Mouse (Mus musculus): ENCODE data around the gene Rnaseh1. TPM values are rescaled to one million over a fixed set of nuclear protein-coding genes. Genes with fewer than 3 reads are reported as not detected.

The Rnaseh1 gene
- 8.8 and 11.9 TPM in 2 replicates for total RNA-seq (2015; ENCODE audit: low replicate concordance)
- total RNA-seq (2017; ENCODE audit: low replicate concordance) = 3.6 and 10.4 TPM in 2 replicates

DNA sequence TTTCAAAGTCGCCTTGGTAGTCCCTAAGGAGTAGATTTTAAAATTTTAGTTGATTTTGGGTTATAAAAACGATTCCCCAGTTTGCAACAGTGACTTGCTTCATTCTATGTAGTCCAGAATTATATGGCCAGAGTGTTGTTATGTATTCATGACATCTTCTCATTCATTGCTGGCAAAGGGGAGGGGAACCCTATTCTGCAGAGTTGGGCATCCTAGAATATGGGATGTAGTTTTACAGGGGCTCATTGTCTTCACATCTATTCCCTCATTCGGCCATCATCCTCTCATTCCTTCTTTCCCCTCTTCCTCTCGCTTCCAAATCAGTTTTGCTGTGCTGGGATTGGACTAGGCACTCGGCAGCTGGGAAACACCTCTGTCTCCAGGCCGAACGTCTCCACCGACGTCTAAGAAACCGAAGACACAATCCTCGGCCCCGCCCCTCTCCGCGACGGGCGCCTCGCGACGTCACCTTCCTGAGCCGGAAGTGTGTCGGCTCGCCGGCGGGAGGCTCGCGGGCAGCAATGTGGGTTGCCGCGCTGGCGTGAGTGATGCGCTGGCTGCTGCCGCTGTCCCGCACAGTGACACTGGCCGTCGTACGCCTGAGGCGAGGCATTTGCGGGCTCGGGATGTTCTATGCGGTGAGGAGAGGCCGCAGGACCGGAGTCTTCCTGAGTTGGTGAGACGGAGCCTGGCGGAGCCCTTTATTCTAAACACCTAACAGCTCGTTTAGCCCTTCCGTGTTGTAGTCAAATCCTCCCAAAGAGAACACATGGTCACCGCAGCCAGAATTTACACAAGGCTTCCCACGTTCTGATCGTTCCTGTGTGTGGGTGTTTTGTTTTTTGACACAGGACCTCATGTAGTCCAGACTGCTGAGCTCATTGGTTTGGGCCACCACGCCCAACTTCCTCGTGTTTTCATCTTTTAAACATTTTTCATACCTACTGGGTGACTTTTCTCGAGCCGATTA, at the start of gene Rnaseh1:
Gene Rnaseh1, plus strand, starts transcription at position 462 of the 970 bp plus-strand sequence.
- ATAC-seq (replicated peaks; ENCODE audit: low FRiP score, poor library complexity, severe bottlenecking) = peak; percentile 100

DNA sequence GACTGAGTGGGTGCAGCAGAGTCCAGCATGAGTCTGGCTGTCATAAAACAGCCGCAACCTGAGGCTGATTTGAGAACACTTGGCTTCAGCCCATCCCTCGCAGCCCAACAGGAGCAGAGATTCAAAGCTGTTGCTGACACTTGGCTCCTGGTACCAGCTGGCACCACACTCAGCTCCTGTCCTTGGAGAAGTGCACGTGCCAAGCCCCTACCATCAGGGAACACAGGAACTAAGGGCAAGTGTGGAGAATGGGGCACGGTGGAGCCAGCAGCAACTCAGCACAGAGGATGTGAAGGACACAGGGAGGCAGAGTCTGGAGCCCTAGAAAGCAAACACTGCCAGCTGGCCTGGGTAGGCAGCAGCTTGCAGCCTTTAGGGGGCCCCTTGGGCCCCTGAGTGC, 47.1 kb upstream of the Rnaseh1 start:
- no peak for ATAC-seq (replicated peaks; ENCODE audit: low FRiP score, poor library complexity, severe bottlenecking)

DNA sequence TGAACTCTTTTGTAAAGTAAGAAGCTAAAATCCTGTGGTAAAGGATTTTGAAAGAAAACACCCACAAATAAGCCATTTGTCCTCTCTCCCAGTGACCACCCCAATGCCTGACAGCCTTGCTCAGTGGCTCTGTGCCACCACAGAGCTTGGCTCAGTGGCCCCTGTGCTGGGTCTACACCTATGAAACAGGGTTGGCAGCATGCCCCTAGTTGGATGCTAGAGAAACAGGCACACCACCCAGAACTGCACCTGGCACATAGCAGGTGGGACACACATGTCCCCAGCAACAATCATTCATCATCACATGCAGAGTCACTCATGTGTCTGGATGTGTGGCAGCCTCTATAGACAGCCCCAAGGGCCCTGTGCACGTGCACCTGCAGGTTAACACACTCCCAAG, 45.9 kb upstream of the Rnaseh1 start:
- no peak for ATAC-seq (replicated peaks; ENCODE audit: low FRiP score, poor library complexity, severe bottlenecking)

DNA sequence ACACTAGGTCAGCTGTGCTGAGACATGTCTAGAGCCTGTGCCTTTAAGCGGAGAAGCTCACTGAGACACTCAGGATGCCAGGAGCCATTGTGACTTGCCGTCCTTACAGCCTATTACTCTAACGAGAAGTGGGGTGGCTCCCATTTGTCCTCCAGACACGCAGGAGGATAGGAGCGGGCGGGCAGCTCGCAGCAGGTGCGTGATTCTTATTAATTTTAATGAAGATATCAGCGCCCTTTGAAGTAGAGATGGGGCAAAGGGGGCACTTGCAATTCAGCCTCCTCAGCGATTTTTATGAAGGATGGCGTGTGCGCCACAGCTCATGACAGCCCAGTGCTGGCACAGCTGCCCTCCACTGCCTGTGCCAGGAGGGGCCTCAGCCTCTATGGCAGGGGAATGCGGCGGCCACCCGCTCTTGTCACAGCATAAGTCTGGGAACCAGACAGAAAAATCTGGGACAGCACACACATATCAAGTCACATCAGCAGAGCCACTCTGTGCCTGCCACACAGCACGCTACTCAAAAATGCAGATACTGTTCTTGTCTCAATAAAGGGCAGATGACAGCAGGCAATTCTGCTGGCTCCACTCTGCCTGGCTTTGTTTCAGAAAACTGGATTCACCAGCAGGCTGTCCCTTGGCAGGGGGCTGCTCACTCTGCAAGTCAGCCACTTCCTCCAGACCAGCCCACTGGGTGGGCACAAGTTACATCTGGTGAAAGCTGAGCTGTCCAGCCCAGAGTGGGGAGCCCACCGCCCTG, 41.7 kb upstream of the Rnaseh1 start:
- no peak for ATAC-seq (replicated peaks; ENCODE audit: low FRiP score, poor library complexity, severe bottlenecking)

DNA sequence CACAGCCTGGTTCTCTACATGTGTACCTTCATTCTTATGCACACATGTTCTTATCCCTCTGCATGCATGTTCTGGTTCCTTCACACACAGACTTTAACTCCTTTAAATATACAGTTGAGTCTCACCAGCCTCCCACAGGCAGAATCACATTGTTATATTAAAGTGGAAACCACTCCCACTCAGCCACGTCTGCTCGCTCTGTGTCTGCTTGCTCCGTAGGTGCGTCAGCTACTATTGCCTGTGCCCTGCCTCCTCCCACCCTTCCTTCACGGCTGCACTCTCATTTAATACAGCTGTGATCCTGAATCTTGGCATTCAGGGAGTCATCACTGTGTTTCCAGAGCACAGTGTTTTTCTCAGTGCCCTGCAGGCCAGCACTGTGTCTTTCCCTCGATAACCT, 37.0 kb upstream of the Rnaseh1 start:
- ATAC-seq (replicated peaks; ENCODE audit: low FRiP score, poor library complexity, severe bottlenecking) = no peak

DNA sequence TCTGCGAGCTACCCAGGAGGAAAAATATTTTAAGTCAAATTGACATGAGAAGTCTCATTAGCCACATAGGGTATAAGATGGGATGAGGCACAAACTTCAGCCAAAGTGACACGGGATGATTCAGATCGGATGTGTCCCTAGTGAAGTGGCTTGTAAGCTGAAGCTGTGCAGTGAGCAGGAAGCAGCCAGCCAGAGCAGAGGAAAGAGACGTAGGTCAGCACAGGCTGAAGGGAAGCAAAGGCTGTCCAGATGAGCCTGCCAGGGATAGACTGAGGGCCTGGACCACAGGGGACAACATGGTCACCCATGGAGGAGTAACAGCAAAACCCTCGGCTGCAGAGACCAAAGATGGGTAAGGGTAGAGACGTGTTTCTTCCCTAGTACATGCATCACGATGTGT, 35.0 kb upstream of the Rnaseh1 start:
- ATAC-seq (replicated peaks; ENCODE audit: low FRiP score, poor library complexity, severe bottlenecking) = no peak

DNA sequence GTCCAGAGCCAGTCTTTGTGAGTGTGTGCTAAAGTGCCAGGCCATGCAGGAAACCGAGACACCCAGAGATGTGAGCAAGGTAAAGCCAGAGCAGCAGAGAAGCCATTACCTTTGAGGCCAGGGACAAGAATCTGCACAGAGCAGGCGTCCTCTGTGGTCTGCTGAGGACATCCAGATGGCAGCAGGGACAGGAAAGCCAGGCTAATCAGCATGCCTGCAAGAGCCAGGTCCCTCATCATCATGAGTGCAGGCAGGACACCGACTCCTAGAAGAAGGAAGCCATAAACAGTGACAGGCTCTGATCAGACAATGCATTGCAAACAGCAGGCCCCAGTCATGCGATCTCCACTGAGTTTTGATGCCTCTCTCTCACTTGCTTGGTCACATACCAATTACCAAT, 32.1 kb upstream of the Rnaseh1 start:
- no peak for ATAC-seq (replicated peaks; ENCODE audit: low FRiP score, poor library complexity, severe bottlenecking)

DNA sequence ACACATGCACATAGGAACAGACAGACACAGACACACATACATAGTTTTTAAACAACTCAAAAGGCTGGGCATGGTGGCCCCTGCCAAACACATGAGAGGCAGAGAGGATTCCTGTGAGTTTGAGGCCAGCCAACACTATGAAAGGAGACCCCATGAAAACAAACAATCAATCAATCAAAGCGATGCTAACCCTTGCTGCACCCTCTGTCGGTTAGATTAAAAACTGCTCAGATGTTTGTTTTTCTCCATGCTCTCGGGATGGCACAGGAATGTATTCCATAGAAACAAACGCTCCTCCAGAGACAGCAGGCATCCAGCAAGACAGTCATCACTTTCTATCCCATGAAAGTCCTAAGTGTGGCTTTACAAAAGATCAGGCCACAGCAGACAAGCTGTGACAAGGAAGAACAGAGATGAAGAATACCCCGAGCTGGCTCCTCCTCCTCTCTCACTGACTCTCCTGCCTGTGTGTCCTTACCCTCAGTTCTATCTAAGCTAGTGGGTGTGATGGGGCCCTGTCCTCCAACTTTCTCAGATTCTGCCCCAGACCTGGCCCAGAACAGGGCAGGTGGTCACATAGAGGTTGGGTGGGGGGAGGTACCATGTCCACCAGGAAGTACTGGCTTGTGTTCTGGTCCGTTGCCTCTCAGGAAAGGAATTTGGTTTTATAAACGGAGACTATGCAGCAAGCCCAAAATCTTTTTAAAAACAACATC, 27.8 kb upstream of the Rnaseh1 start:
- ATAC-seq (replicated peaks; ENCODE audit: low FRiP score, poor library complexity, severe bottlenecking) = no peak

DNA sequence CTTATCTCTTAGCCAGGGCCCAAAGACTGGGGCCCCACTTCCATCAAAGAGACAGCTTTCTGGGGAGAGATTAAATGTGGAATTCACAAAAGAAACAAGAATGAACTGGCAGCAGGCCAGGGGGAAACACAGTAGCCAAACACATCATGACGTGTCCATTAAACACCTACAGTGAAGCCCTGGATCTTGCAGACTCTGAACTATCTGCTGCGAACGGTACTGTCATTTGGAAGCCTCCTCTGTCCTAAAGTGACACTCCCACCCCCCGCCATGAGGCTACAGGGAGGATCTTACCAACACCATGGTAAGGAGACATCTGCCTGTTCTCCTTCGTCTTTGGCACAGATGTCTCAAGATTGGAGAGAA, 27.3 kb upstream of the Rnaseh1 start:
- no peak for ATAC-seq (replicated peaks; ENCODE audit: low FRiP score, poor library complexity, severe bottlenecking)

DNA sequence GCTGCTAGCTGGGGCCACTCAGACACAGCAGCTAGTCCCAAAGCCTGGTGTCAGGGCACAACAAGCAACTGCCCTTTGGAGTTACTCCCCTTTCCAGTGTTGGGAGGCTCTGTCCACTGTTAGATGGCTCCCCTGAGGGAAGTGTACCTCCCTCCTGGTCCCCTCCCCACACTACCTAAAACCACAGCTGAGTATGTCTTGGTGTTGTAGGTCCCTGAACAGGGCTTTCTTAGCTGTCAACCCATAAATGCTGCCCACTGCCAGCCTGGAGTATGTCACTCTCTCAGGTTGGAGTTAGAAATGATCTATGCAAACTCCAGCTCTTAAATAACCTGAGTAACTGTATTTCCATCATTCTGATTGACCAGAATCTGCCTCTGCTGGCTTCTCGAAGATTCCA, 26.8 kb upstream of the Rnaseh1 start:
- no peak for ATAC-seq (replicated peaks; ENCODE audit: low FRiP score, poor library complexity, severe bottlenecking)

DNA sequence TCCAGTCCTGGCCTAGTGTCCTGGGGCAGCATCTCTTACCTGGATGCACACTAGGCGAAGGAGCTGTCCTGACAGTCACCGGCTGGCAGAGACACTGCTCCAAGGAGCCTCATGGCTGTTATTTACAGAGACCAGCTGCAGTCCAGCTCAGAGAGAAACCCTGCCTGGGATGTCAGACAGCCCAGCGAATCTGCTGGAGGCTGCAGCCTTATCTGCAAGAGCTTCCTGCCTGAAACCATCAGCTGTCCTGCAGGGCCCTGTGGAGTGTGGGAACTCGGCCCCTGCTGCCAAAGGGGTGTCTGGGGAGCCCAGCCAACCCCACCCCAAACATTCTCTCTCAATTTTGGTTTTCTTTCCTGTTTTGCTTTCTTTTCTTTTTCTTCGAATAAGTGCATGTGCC, 26.2 kb upstream of the Rnaseh1 start, which contains the start of gene Colec11:
Gene Colec11, minus strand, starts transcription at position 183 of the 400 bp plus-strand sequence.
- ATAC-seq (replicated peaks; ENCODE audit: low FRiP score, poor library complexity, severe bottlenecking) = no peak

DNA sequence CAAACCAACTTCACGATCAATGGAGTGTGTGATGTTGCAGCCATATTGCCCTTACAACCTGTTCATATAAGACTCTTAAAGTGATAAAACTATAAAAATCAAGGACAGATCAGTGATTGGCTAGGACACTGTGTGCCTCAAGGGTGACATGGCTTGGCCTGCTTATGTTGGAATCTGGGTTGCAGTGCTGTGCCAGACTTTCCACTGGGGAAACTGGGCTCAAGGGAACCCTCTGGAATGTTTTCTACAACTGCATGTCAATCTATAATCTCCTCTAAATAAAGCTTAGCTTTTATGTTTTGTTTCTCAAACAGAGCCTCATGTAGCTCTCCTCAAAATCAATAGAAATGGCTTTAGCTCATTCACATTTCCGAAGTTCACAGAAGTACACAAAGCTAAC, 25.2 kb upstream of the Rnaseh1 start:
- no peak for ATAC-seq (replicated peaks; ENCODE audit: low FRiP score, poor library complexity, severe bottlenecking)

DNA sequence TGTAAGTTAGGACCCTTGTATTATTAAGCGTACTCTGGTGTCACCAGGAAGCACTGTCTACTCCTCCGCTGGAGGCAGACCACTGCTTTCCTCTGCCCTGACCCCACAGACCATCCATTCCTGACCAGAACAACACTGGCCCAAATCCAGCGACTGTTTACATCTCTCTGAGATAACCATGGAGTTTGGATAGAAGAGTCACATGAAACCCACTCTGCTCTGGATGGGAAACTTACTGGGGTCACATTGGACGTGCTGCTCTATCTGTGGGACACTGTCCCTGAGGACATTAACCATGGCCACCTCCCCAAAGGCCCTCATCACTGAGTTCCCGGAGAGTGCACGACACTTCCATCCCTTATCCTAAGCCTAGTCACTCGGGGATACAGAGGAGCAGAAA, 24.0 kb upstream of the Rnaseh1 start:
- ATAC-seq (replicated peaks; ENCODE audit: low FRiP score, poor library complexity, severe bottlenecking) = no peak

DNA sequence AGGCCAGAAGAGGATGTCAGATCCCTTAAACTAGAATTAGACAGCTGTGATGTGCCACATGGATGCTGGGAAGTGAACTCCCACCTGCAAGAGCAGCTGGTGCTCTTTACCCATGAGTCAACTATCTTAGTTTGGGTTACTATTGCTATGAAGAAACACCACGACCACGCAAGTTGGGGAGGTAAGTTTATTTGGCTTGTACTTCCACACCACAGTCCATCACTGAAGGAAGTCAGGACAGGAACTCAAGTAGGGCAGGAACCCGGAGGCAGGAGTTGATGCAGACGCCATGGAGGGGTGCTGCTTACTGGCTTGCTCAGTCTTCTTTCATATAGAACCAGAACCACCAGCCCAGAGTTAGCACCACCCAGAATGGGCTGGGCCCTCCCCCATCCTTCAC, 22.3 kb upstream of the Rnaseh1 start:
- ATAC-seq (replicated peaks; ENCODE audit: low FRiP score, poor library complexity, severe bottlenecking) = no peak

DNA sequence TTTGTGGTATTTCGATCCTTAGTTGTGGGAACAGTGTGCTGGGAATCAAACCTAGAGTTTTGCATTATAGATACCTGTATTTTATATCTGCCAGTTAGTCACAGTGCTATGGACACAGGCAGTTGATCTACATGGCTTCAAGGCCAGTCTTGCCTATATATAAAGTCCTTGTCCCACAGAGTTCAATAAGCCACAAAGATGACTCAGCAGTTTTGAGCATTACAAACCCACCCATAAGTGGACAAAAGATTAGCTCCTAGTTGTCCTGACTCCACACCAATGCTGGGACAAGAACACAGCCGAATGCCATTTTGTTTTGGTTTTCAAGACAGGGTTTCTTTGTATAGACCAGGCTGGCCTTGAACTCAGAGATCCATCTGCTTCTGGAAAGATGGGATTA, 21.0 kb upstream of the Rnaseh1 start:
- ATAC-seq (replicated peaks; ENCODE audit: low FRiP score, poor library complexity, severe bottlenecking) = no peak

DNA sequence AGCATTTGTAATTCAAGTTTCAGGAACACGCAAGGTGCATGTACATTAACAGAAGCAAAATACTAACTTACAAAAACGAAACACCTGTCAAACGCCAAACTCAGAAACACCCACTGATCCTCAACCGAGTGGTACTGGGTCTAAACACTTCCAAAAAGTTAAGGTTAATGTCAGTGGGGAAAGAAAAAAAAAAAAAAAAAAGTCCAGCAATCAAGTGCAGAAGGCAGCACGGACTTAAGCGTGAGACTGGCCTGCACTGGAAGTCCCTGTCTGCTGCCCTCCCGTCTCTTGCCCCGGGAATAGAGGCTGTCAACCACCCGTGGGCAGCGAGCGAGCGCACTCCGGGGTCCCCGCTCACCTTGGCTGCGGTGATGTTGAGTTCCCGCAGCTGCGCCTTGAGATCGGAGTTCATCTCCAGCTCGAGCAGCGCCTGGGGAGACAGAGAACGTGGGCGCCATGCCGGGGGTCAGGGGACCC, 14.3 kb upstream of the Rnaseh1 start:
- peak; percentile 41; the same call in 1 of the 2 replicates for ATAC-seq (replicated peaks; ENCODE audit: low FRiP score, poor library complexity, severe bottlenecking)

DNA sequence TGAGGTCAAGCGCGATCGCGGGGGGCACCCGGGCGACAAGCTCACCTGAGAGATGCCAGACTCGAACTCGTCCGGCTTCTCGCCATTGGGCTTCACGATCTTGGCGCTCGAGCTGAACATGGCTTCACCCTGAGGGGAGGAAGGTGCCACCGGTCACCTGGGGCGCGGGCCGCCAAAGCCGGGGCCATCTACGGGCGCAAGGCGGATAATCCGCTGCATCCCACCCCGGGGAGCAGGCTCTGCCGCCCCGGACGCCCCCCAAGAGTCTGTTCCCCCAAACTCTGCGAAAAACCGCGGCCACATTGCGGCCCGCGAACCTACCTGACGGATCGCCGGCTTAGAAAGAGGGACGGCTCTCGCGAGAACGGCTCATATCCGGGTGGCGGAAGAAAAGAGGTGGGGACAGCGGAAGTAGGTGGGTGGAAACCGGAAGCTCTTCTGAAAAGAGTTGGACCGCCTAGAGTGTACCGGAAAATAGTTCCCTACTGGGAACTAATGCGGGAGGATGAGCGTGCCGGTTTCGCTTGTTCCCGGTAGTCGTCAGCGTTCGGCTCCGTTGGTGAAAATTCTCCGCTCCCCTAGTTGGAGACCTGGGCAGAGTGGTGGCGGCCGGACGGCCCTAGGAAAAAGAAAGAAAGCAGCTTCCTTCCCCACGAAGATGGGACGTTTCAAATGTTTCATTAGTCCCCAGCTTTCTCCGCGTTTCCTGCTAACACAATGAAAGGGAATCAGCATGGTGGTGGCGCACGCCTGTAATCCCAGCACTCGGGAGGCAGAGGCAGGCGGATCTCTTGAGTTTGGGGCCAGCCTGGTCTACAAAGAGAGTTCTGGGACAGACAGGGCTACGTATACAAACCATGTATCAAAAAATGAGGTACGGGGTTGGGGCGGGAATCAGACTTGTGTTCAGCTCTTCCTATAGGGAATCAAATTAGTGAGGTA, 13.6 kb upstream of the Rnaseh1 start, which contains the start of gene Rps7:
Gene Rps7, minus strand, starts transcription at position 419 of the 942 bp plus-strand sequence.
- ATAC-seq (replicated peaks; ENCODE audit: low FRiP score, poor library complexity, severe bottlenecking) = peak; percentile 98

DNA sequence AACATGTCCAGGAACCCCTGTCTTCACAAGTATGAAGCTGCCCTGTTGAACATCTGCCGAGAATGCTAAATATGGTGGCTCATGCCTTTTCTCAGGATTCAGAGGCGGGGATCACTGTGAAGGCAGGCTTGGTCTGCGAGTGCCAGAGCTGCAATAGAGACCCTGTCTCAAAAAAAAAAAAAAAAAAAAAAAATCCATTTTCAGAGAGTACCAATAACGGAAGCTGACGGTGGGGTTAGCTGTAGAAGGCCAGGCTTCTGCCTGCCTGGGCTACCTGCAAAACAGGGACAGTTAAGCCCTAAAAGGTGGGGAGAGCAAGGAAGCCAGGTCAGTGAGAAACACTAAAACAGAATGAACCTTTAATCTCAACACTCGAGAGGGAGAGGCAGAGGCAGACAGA, 12.9 kb upstream of the Rnaseh1 start:
- no peak for ATAC-seq (replicated peaks; ENCODE audit: low FRiP score, poor library complexity, severe bottlenecking)

DNA sequence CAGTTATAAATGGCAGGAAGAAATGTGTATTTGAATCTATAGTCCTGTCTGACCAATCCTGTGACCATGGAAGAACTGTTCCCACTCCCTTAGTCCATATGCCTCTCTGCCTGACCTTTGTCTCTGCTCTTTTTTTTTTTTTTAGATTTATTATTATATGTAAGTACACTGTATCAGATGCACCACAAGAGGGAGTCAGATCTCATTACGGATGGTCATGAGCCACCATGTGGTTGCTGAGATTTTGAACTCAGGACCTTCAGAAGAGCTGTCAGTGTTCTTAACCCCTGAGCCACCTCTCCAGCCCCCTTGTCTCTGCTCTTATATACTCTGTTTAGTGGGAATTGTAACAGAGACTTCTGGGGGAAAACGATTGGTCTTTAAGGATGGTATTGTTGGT, 10.6 kb upstream of the Rnaseh1 start:
- ATAC-seq (replicated peaks; ENCODE audit: low FRiP score, poor library complexity, severe bottlenecking) = no peak

All from erythroid progenitor cell, adult 5-6 weeks (primary cell).